Mouse (Mus musculus): Measurements from ENCODE around the gene Serinc4. TPM values are rescaled to one million over a fixed set of nuclear protein-coding genes. Genes with fewer than 3 reads are reported as not detected.
"Not testable (repeated sequence)": the region's sequence is repeated elsewhere in the genome, so short reads cannot be mapped to it uniquely, and the experiment has no call there.

The Serinc4 gene
- polyA plus RNA-seq, 1 experiment from 2014 or later, result 2.2 TPM

DNA sequence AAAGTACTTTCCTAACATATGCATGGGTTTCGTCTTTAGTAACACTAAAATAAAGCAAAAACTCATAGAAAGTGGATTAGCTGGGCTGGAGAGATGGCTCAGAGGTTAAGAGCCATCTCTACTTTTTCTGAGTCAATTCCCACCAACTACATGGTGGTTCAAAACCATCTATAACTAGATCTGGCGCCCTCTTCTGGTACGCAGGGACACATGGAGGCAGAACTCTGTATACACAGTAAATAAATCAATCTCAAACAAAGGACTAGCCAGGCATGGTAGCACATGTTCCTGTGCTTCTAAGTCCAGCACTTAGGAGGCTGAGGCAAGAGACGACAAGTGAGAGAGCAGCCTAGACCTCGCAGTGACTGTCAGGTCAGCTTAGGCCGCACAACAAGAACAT lies 12.4 kb upstream of the Serinc4 start:
- not testable (repeated sequence) for H3K9ac ChIP-seq; H3K27ac ChIP-seq; H3K9me3 ChIP-seq; H3K4me2 ChIP-seq; H3K4me1 ChIP-seq; H3K4me3 ChIP-seq; H3K27me3 ChIP-seq (replicated peaks); ATAC-seq (replicated peaks); H3K36me3 ChIP-seq (replicated peaks)
- 70% methylated on average over 3 of the region's 6 CpGs for WGBS

DNA sequence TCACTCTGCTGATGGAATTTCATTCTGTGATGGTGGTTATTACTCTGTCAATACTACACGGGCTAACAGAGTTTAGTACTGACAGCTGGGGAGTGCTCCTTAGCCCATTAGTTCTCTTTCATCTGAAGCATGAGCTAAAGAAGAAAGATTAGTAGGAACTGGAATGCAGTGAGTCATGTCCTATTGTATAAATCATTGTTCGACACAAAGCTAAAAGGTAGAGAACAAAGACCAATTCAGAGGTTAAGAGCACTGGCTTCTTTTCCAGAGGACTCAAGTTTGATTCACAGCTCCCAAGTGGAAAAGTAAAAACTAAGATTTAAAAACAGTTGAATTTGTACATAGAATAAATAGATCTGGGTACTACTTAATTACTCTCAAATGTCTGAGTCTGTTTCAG lies 3.5 kb upstream of the Serinc4 start:
- no peak overlapping the region for H3K9ac ChIP-seq
- 68% methylated on average over 2 of the region's 2 CpGs for WGBS
- H3K4me1 ChIP-seq, result peaks cover 17% of the 10 kb centered on the region
- H3K4me3 ChIP-seq, result no peak overlapping the region
- H3K36me3 ChIP-seq (replicated peaks), result peaks cover 17% of the 10 kb centered on the region; the same call in 1 of the 2 replicates
- H3K27ac ChIP-seq, result no peak overlapping the region
- no peak overlapping the region for H3K4me2 ChIP-seq
- ATAC-seq (replicated peaks), result no peak
- H3K27me3 ChIP-seq (replicated peaks), result no peaks in the 10 kb centered on the region
- no peaks in the 10 kb centered on the region for H3K9me3 ChIP-seq

GRCm38 (mm10) chr2:121455534-121455933 lies 1.0 kb downstream of the Serinc4 start:
- Histone ChIP-seq H3K36me3 (replicated peaks) (peaks cover 25% of the 10 kb centered on the region), H3K27ac (no peak overlapping the region), H3K4me1 (peaks cover 36% of the 10 kb centered on the region), H3K4me3 (no peak overlapping the region), H3K9me3 (no peaks in the 10 kb centered on the region), H3K27me3 (replicated peaks) (no peaks in the 10 kb centered on the region), H3K4me2 (no peak overlapping the region), H3K9ac (no peak overlapping the region)
- WGBS, result 84% methylated on average over 5 of the region's 5 CpGs
- no peak for ATAC-seq (replicated peaks)

DNA sequence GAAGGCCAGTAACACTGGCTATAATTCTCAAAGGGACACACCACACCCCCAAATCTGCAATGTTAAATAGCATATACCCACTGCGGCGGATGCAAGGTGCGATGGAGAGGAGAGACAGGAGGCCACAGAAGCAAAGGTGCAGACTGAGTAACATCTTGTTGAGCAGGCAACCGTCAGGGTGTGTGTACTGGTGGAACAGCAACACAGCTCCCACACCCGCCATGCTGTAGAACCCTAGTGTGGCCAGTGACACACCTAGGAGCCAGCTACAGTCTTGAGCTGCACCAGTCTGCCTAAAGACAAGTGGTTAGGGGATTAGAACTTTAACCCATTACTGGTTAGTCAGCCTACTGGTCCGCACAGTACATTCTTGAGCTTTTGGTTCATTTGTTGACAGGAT lies 2.7 kb downstream of the Serinc4 start:
- WGBS, result 86% methylated on average over 6 of the region's 6 CpGs
- no peak overlapping the region for H3K9ac ChIP-seq
- H3K4me1 ChIP-seq, result peaks cover 42% of the 10 kb centered on the region
- no peak overlapping the region for H3K4me3 ChIP-seq
- no peak for ATAC-seq (replicated peaks)
- no peaks in the 10 kb centered on the region for H3K9me3 ChIP-seq
- no peaks in the 10 kb centered on the region for H3K27me3 ChIP-seq (replicated peaks)
- H3K4me2 ChIP-seq, result no peak overlapping the region
- no peak overlapping the region for H3K27ac ChIP-seq
- H3K36me3 ChIP-seq (replicated peaks), result peaks cover 19% of the 10 kb centered on the region

DNA sequence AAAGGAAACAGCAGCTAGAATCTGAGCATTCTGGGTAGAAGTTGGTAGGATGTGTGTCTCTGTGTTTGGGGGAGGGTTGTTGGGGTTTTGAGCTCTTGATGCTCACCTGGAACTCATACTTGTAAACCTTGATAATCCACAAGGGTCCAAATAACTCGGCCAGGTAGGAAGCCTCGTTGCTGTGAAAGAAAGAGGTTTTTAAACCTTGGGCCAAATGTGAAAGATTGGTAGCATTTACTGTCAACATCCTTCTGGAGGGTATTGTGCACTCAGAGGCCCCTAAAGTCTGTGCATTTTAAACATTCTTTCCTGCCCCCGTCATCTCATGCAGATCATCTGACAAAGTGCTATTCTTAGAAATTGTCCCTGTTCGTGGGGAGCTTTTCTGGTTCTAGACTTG lies 3.6 kb downstream of the Serinc4 start, which contains the start of gene Hypk:
Gene Hypk, plus strand, starts transcription at position 301 of the 400 bp plus-strand sequence.
- Histone ChIP-seq H3K4me3 (no peak within 1 kb of the TSS), H3K9ac (no peak within 1 kb of the TSS; the same call in 1 of the 2 replicates), H3K27me3 (replicated peaks) (no peaks in the 10 kb centered on the region), H3K36me3 (replicated peaks) (peaks cover 13% of the 10 kb centered on the region), H3K4me2 (no peak within 1 kb of the TSS), H3K4me1 (peaks cover 42% of the 10 kb centered on the region), H3K9me3 (no peaks in the 10 kb centered on the region), H3K27ac (no peak within 1 kb of the TSS)
- no peak for ATAC-seq (replicated peaks)
- WGBS, result 90% methylated on average over 4 of the region's 4 CpGs

GRCm38 (mm10) chr2:121452361-121452760 lies 4.2 kb downstream of the Serinc4 start:
- WGBS, result 88% methylated on average over 4 of the region's 4 CpGs
- H3K4me3 ChIP-seq, result no peak overlapping the region
- H3K4me1 ChIP-seq, result peaks cover 36% of the 10 kb centered on the region
- H3K27me3 ChIP-seq (replicated peaks), result no peaks in the 10 kb centered on the region
- ATAC-seq (replicated peaks), result no peak
- no peak overlapping the region; the same call in 1 of the 2 replicates for H3K9ac ChIP-seq
- H3K9me3 ChIP-seq, result no peaks in the 10 kb centered on the region
- H3K4me2 ChIP-seq, result no peak overlapping the region
- H3K36me3 ChIP-seq (replicated peaks), result peaks cover 13% of the 10 kb centered on the region
- H3K27ac ChIP-seq, result no peak overlapping the region

DNA sequence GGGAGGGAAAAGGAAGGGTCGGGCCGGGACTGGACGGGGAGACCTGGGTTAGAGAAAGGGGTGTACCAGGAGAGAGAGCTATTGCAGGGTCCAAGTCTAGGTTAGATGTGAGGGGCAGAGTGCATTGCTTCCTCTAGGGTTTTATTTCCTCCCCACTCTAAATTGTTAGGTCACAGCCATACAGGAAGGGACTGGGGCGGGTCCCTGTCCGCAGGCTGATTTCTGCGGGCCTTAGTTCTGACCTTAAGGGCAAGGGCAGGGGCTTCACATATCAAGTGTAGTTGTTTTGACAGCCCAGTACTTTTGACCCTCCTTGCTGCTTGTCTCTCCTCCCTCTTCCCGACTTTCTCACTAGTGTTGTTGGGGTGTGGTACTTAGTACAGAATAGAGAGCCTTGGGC lies 6.5 kb downstream of the Serinc4 start:
- Histone ChIP-seq H3K4me3 (peak overlapping the region; percentile 99), H3K27me3 (replicated peaks) (no peaks in the 10 kb centered on the region), H3K9ac (peak overlapping the region; percentile 97), H3K9me3 (no peaks in the 10 kb centered on the region), H3K36me3 (replicated peaks) (peaks cover 13% of the 10 kb centered on the region), H3K4me2 (peak overlapping the region; percentile 93), H3K27ac (peak overlapping the region; percentile 98), H3K4me1 (peaks cover 30% of the 10 kb centered on the region)
- 5% methylated on average over 7 of the region's 7 CpGs for WGBS
- peak; percentile 4 for ATAC-seq (replicated peaks)

DNA sequence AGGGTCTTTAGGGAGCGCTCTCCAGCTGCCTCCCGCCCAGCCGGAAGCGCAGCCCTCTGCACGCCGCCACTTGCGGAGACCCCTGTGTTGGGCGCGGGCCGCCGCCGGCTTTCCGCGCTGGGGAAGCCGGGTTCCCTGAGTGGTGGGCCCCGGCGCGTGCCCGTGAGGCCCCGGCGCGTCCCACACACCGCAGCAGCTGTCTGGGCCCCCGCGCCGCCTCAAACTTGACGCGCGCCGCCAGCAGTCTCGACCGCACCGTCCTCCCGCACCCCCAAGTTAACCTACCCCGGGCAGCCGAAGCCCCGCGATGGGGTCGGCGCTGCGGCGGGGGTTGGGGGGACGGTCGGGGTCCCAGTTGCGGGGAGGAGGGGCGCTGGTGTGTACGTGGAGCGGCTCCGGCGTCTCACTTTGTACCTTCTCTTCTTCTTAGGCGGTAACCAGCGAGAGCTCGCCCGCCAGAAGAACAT lies 7.0 kb downstream of the Serinc4 start:
- peak overlapping the region; percentile 99 for H3K4me3 ChIP-seq
- under 1% methylated on average over 54 of the region's 54 CpGs for WGBS
- peaks cover 30% of the 10 kb centered on the region for H3K4me1 ChIP-seq
- H3K9ac ChIP-seq, result peak overlapping the region; percentile 97
- peak; percentile 80 for ATAC-seq (replicated peaks)
- H3K9me3 ChIP-seq, result no peaks in the 10 kb centered on the region
- H3K36me3 ChIP-seq (replicated peaks), result peaks cover 13% of the 10 kb centered on the region
- peak overlapping the region; percentile 93 for H3K4me2 ChIP-seq
- H3K27me3 ChIP-seq (replicated peaks), result no peaks in the 10 kb centered on the region
- H3K27ac ChIP-seq, result peak overlapping the region; percentile 98

DNA sequence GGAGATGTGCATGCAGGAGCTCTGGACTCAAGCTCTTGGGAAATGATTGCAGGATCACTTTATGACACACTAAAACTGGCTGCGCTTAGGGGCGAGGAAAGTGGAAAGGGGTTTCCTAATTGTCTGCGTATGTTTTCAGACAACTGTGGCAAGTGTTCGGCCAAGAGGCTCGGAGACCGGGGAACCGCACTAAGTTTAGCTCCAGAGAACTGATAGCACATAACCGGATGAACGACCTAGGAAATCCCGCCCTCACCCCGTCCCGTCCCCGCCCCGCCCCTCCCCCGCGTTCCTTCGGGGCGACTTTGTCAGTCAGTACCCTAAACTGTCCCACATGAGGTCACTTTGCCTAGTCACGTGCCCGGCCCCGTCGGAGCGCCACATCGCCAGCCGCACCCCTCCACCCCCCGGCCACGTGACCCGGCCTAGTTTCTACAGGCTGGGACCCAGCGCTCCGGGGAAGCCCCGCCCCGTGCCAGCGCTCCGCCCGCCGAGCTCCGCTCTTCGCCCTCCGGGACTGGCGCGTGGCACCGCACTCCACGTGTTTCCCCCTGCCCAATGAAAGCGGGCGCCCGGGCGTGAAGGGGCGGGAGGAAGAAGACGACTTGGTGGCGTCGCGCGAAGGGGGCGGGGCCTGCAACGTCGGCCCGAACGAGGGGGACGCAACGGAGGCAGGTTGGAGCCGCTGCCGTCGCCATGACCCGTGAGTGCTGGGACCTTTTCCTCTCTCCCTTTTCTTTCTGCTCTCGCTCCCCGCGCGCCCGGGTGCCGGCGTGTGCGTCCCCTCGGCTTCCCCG lies 7.6 kb downstream of the Serinc4 start, which contains the start of gene Serf2:
Gene Serf2, plus strand, starts transcription at position 457 of the 797 bp plus-strand sequence.
- peak within 1 kb of the TSS; percentile 99 for H3K4me3 ChIP-seq
- H3K36me3 ChIP-seq (replicated peaks), result peaks cover 13% of the 10 kb centered on the region
- peaks cover 30% of the 10 kb centered on the region for H3K4me1 ChIP-seq
- H3K27ac ChIP-seq, result peak within 1 kb of the TSS; percentile 98
- H3K9me3 ChIP-seq, result no peaks in the 10 kb centered on the region
- peak within 1 kb of the TSS; percentile 93 for H3K4me2 ChIP-seq
- WGBS, result under 1% methylated on average over 73 of the region's 74 CpGs
- ATAC-seq (replicated peaks), result peak; percentile 99
- peak within 1 kb of the TSS; percentile 97 for H3K9ac ChIP-seq
- H3K27me3 ChIP-seq (replicated peaks), result no peaks in the 10 kb centered on the region

GRCm38 (mm10) chr2:121448136-121448535 lies 8.4 kb downstream of the Serinc4 start:
- H3K4me2 ChIP-seq, result peak overlapping the region; percentile 93
- no peaks in the 10 kb centered on the region for H3K27me3 ChIP-seq (replicated peaks)
- peak overlapping the region; percentile 99 for H3K4me3 ChIP-seq
- peaks cover 30% of the 10 kb centered on the region for H3K4me1 ChIP-seq
- no peaks in the 10 kb centered on the region for H3K9me3 ChIP-seq
- peaks cover 10% of the 10 kb centered on the region; the same call in 1 of the 2 replicates for H3K36me3 ChIP-seq (replicated peaks)
- WGBS, result 16% methylated on average over 9 of the region's 9 CpGs
- H3K27ac ChIP-seq, result peak overlapping the region; percentile 98; the same call in 1 of the 2 replicates
- no peak for ATAC-seq (replicated peaks)
- H3K9ac ChIP-seq, result no peak overlapping the region; the same call in 1 of the 2 replicates

DNA sequence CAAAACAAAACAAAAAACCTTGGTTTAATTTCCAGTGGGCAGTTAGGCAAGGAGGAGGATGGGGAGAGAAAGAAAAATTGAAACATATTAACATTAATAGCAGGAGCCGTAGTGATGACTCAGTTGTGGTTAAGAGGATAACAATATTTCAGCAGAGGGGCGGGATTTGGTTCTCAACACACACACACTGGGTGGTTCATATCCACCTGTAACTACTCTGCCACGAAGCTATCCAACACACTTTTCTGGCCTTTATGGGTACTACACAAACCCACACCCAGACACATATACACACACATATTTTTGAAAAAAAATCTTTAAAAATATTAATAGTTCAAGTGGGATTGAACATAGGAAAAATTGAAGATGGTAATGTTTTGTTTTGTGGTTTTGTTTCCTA lies 9.6 kb downstream of the Serinc4 start:
- ATAC-seq (replicated peaks), result no peak
- Histone ChIP-seq H3K9ac (no peak overlapping the region), H3K36me3 (replicated peaks) (no peaks in the 10 kb centered on the region), H3K27me3 (replicated peaks) (peaks cover 6% of the 10 kb centered on the region), H3K27ac (no peak overlapping the region), H3K4me1 (peaks cover 30% of the 10 kb centered on the region), H3K4me3 (no peak overlapping the region), H3K4me2 (no peak overlapping the region), H3K9me3 (no peaks in the 10 kb centered on the region)
- 91% methylated on average over 3 of the region's 3 CpGs for WGBS

DNA sequence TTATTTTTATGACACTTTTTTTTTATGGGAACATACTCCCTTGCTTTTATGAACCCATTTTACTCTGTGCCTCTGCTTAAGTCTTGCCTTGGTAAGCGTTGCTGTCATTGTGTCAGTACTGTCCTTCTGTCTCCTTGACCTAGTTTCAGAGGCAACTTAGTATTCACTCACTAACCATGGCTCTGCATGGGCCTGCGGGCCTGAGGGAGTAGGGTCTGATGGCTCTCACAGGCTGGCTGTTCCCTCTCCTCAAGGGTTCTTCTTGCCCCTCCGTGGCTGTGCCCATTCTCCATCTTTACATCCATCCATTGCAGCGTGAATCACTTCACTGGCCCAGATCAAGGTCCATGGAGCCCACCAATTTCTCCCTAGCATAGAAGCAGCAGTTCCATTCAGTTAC lies 10.1 kb downstream of the Serinc4 start:
- no peak overlapping the region for H3K4me2 ChIP-seq
- no peak overlapping the region for H3K9ac ChIP-seq
- H3K27ac ChIP-seq, result no peak overlapping the region
- ATAC-seq (replicated peaks), result no peak
- no peaks in the 10 kb centered on the region for H3K9me3 ChIP-seq
- H3K4me3 ChIP-seq, result no peak overlapping the region
- H3K36me3 ChIP-seq (replicated peaks), result no peaks in the 10 kb centered on the region
- WGBS, result 91% methylated on average over 4 of the region's 4 CpGs
- H3K4me1 ChIP-seq, result peaks cover 33% of the 10 kb centered on the region
- peaks cover 11% of the 10 kb centered on the region for H3K27me3 ChIP-seq (replicated peaks)

GRCm38 (mm10) chr2:121445117-121445516 lies 11.5 kb downstream of the Serinc4 start:
- Histone ChIP-seq H3K4me3 (no peak overlapping the region), H3K4me1 (peaks cover 21% of the 10 kb centered on the region), H3K27ac (no peak overlapping the region), H3K27me3 (replicated peaks) (peaks cover 16% of the 10 kb centered on the region), H3K4me2 (no peak overlapping the region), H3K9me3 (no peaks in the 10 kb centered on the region), H3K36me3 (replicated peaks) (no peaks in the 10 kb centered on the region), H3K9ac (no peak overlapping the region)
- ATAC-seq (replicated peaks), result no peak
- WGBS, result 89% methylated on average over 3 of the region's 3 CpGs

Measured in midbrain, embryonic 15.5 days (tissue).